Comparison of ENCODE assay signal across 8 mouse cellular contexts in the genomic region with DNA sequence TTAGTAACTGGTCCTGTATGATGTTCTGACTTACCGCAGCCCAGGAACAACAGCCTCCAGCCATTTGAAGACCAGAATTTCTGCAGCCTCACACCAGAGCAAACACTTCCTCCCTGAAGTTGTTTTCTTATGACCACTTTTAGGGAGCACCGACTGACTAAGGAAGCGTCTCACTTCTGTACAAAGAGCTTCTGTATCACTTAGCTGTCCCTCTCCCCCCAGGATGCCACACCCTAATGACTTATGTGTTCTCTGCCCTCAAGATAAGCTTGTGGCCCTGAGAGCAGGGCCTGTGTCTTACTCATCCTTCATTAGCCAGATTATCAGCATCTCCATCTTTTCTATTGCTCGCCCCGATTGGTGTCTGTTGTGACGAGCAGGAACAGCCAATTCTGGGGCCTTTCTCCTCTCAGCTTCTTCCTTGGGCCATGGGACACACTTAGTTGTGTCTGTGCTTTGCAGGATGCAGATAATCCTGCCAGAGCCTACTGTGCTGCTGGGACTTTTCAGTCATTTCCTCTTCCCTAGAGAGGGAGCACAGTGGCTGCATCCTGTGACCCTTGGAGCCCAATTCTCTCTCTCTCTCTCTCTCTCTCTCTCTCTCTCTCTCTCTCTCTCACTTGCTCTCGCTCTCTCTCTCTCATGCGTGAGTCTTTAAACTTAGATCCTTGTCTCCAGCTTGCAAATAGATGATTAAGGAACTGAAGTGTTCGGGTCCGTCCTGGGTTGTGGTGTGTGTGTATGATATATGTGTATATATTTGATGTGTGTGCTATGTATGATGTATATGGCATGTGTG.
DNase-seq lines count a peak whose midpoint lies in the region; ATAC-seq and TF ChIP-seq lines count a peak whose summit lies in the region.

No protein-coding gene starts in this region.

- TF ChIP-seq CTCF in G1E (IDR thresholded peaks at IDR 0.05; ENCODE audit: low read depth, low read length), result no peak
- TF ChIP-seq CTCF in heart, postnatal 0 days (IDR thresholded peaks at IDR 0.05; ENCODE audit: low read depth), result no peak

- 60% methylated on average over 10 of the region's 10 CpGs for WGBS in heart, postnatal 0 days

- ATAC-seq in G1E (ENCODE audit: extremely low read depth, insufficient number of reproducible peaks, low FRiP score, poor library complexity, severe bottlenecking), result peak; percentile 85
- ATAC-seq in heart, postnatal 0 days (ENCODE audit: insufficient read depth, low read depth), result 0 out of 2 replicates have a peak, but pooled peaks have one; percentile 35

- H3K4me1 ChIP-seq in G1E (ENCODE audit: insufficient read depth, low read depth, low read length), result peaks cover 85% of the 10 kb centered on the region
- peaks cover 47% of the 10 kb centered on the region for H3K4me1 ChIP-seq in heart, postnatal 0 days (ENCODE audit: control insufficient read depth, insufficient read depth)

- H3K9me3 ChIP-seq in G1E (replicated peaks), result no peaks in the 10 kb centered on the region
- no peaks in the 10 kb centered on the region for H3K9me3 ChIP-seq in heart, postnatal 0 days (replicated peaks; ENCODE audit: control insufficient read depth, low read length)

- no peak overlapping the region for H3K9ac ChIP-seq in heart, postnatal 0 days (replicated peaks; ENCODE audit: low read depth, low read length)

- H3K27ac ChIP-seq in heart, postnatal 0 days (ENCODE audit: low read depth), result peak overlapping the region; percentile 36

- H3K4me3 ChIP-seq in G1E (ENCODE audit: low read depth, low read length), result peak overlapping the region; percentile 40; the same call in 1 of the 2 replicates
- no peak overlapping the region for H3K4me3 ChIP-seq in heart, postnatal 0 days (ENCODE audit: low read depth, low read length)

- no peaks in the 10 kb centered on the region for H3K27me3 ChIP-seq in G1E (ENCODE audit: insufficient read depth, low read length)
- no peaks in the 10 kb centered on the region for H3K27me3 ChIP-seq in heart, postnatal 0 days (ENCODE audit: control insufficient read depth, insufficient read depth, low read length)

- DNase-seq in adrenal gland, postnatal 14 days, result peak; percentile 34
- DNase-seq in adrenal gland, postnatal 10 days, result no peak
- peak; percentile 71 for DNase-seq in G1E (ENCODE audit: low spot score)
- DNase-seq in heart, postnatal 0 days (ENCODE audit: low spot score), result no peak
- DNase-seq in lung, postnatal 14 days, result peak; percentile 32
- DNase-seq in layer of hippocampus, postnatal 36 days, result no peak
- DNase-seq in frontal cortex, adult 2 months (ENCODE audit: extremely low spot score in 1 of 2, low spot score in 1 of 2), result no peak
- DNase-seq in layer of hippocampus, adult 8-10 months (ENCODE audit: low spot score in 2 of 2), result no peak

- no peak overlapping the region for H3K4me2 ChIP-seq in heart, postnatal 0 days (ENCODE audit: low read depth, low read length)

- TF ChIP-seq EP300 in heart, postnatal 0 days (IDR thresholded peaks at IDR 0.05; ENCODE audit: low read depth), result no peak

- peaks cover 40% of the 10 kb centered on the region for H3K36me3 ChIP-seq in G1E (replicated peaks)
- no peaks in the 10 kb centered on the region for H3K36me3 ChIP-seq in heart, postnatal 0 days (replicated peaks; ENCODE audit: control insufficient read depth, insufficient read depth, low read length)

Comparison
In these comparisons a context has a peak if more than half of its experiments do, and no peak if none do; other contexts are left out.
1. DNase-seq: peak in adrenal gland, postnatal 14 days (single experiment), G1E (single experiment) and lung, postnatal 14 days (single experiment); none in adrenal gland, postnatal 10 days (single experiment), heart, postnatal 0 days (single experiment), layer of hippocampus, postnatal 36 days (0 of 2), frontal cortex, adult 2 months (0 of 2) and layer of hippocampus, adult 8-10 months (0 of 2).